Mouse (Mus musculus) retina, postnatal 7 days (tissue): ENCODE measurements around the gene Foxf1.

ENCODE experiments used
- DNase-seq: peaks from one replicate; pipeline ENCODE4 v3.0.0-alpha.2; 2012; ENCODE audit warnings: low read depth, low spot score

Foxf1 gene

DNA sequence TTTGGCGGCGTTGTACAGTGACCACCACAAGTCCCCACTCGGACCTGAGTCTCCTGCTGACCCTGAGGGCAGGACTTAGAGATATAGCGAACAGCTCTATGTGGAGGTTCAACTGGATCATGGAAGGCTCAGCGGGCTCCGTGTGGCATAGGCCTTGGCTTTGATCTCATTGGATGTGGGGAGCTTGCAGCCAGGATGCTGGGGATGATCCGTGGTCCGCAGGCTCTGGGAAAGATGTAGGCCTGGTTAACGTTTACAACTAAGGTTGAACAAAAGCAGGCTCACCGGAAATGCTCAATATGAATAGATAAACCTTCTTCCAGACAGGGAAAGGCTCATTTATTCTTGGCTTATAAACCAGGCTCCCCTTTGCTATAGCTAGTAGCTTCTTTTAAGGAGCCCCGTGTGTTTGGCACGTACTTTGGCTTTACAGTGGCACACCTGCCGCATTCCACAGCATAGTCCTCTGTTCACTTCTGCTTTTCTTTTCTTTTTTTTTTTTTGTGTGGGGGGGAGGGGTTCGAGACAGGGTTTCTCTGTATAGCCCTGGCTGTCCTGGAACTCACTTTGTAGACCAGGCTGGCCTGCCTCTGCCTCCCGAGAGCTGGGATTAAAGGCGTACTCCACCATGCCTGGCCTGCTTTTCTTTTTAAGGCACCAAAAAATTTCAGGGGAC is 45.2 kb downstream of the Foxf1 start:
- DNase-seq: no peak

- no peak for DNase-seq
These were observed 46.3 kb downstream of the Foxf1 start for GRCm38 (mm10) chr8:121130522-121130921.

GRCm38 (mm10) chr8:121132961-121133513 is 48.9 kb downstream of the Foxf1 start:
- no peak for DNase-seq

DNA sequence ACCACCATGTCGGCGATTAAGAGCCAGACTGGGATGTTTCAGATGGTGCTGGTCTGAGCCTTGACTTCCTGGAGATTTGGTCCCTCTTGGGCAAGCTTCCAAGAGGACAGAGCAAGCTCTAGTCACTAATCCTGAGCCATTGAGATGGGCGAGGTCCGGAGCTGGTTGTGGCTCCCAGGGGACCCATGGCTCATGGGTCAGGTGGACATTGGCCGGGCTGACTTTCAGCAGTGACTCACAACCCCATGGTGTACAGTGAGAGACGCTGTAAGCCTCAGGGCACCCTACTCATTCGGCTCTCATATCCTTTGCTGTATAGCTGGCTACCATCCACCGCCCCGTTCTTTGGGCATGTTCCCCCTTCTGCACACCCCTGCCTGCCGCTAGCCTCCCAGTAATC is 49.9 kb downstream of the Foxf1 start:
- DNase-seq: no peak

DNA sequence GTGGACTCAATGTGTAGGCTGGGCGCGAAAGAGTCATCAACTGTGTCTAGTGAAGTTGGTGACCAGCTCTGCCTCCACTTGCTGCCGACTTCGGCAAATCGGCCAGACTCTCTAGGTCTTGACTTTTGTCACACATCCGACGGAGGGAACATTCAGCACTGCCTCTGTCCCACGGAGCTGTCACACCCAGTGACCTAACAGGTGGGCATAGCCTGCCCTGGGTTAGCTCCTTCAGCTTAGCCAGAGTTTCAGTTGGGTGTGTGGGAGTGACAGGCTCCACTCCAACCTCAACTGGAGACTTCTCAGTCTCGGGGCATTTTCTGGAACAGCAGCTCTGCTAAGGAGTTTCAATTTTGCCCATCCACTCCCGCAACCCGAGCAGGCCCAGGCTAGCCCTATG is 50.3 kb downstream of the Foxf1 start:
- DNase-seq: no peak

DNA sequence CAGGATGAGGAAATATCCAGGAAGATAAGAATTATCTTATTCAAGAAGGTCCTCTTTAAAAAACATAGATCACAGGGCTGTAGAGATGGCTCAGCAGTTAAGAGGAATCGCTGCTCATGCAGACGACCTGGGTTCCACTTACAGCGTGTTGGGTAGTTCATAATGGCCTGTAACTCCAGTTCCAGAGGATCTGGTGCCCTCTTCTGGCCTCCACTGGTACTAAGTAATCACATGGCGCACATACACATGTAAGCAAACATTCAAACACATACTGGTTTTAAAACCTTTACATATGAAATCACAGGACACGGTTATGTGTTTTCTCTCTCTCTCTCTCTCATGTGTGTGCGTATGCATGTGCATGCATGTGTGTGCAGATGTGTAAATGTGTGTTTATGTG is 52.7 kb downstream of the Foxf1 start:
- DNase-seq: no peak
